Mouse (Mus musculus): ENCODE data around the gene Cdkn2d. TPM values are rescaled to one million over a fixed set of nuclear protein-coding genes. Genes with fewer than 3 reads are reported as not detected.

The Cdkn2d gene
- polyA plus RNA-seq, 2 experiments, result 74.4 to 116 TPM

- Histone ChIP-seq H3K9me3 (ENCODE audit: control insufficient read depth, low read length) (no peaks in the 10 kb centered on the region), H3K4me1 (replicated peaks; ENCODE audit: control insufficient read depth in 2 of 2, insufficient read depth in 2 of 2, low read length in 1 of 2) (peaks cover 12 to 18% of the 10 kb centered on the region in 2 experiments), H3K27me3 (ENCODE audit: control insufficient read depth, insufficient read depth, low read length) (no peaks in the 10 kb centered on the region), H3K27ac (no peak overlapping the region), H3K4me2 (ENCODE audit: low read depth) (no peak overlapping the region), H3K4me3 (ENCODE audit: insufficient read depth in 1 of 2, low read depth in 2 of 2, low read length in 2 of 2) (no peak overlapping the region), H3K9ac (replicated peaks) (no peak overlapping the region), H3K36me3 (replicated peaks; ENCODE audit: control insufficient read depth, insufficient read depth, low read depth) (peaks cover 81% of the 10 kb centered on the region)
- 85% methylated on average over 8 of the region's 8 CpGs for WGBS (ENCODE audit: insufficient replicate concordance)
- no peak for ATAC-seq (ENCODE audit: insufficient read depth)
- no peak for DNase-seq (ENCODE audit: low read depth in 3 of 3, low spot score in 3 of 3)
- TF ChIP-seq EP300 (IDR thresholded peaks at IDR 0.05; ENCODE audit: low read depth), result no peak
- TF ChIP-seq CTCF (IDR thresholded peaks at IDR 0.05; ENCODE audit: low read depth), result no peak
Observed at GRCm38 (mm10) chr9:21276307-21276706, 14.9 kb downstream of the Cdkn2d start.

GRCm38 (mm10) chr9:21275727-21276126 is 15.5 kb downstream of the Cdkn2d start:
- Histone ChIP-seq H3K4me1 (replicated peaks; ENCODE audit: control insufficient read depth in 2 of 2, insufficient read depth in 2 of 2, low read length in 1 of 2) (peaks cover 12 to 18% of the 10 kb centered on the region in 2 experiments), H3K27me3 (ENCODE audit: control insufficient read depth, insufficient read depth, low read length) (no peaks in the 10 kb centered on the region), H3K4me2 (ENCODE audit: low read depth) (no peak overlapping the region), H3K27ac (no peak overlapping the region; the same call in 1 of the 2 replicates), H3K9me3 (ENCODE audit: control insufficient read depth, low read length) (no peaks in the 10 kb centered on the region), H3K36me3 (replicated peaks; ENCODE audit: control insufficient read depth, insufficient read depth, low read depth) (peaks cover 81% of the 10 kb centered on the region), H3K9ac (replicated peaks) (no peak overlapping the region), H3K4me3 (ENCODE audit: insufficient read depth in 1 of 2, low read depth in 2 of 2, low read length in 2 of 2) (no peak overlapping the region)
- 89% methylated on average over 12 of the region's 12 CpGs for WGBS (ENCODE audit: insufficient replicate concordance)
- TF ChIP-seq EP300 (IDR thresholded peaks at IDR 0.05; ENCODE audit: low read depth), result no peak
- no peak for TF ChIP-seq CTCF (IDR thresholded peaks at IDR 0.05; ENCODE audit: low read depth)
- 0 out of 2 replicates have a peak, but pooled peaks have one; percentile 2 for ATAC-seq (ENCODE audit: insufficient read depth)
- no peak for DNase-seq (ENCODE audit: low read depth in 3 of 3, low spot score in 3 of 3)

- Histone ChIP-seq H3K4me2 (ENCODE audit: low read depth) (no peak overlapping the region), H3K36me3 (replicated peaks; ENCODE audit: control insufficient read depth, insufficient read depth, low read depth) (peaks cover 83% of the 10 kb centered on the region), H3K9ac (replicated peaks) (no peak overlapping the region; the same call in 1 of the 2 replicates), H3K4me3 (ENCODE audit: insufficient read depth in 1 of 2, low read depth in 2 of 2, low read length in 2 of 2) (no peak overlapping the region), H3K9me3 (ENCODE audit: control insufficient read depth, low read length) (no peaks in the 10 kb centered on the region), H3K4me1 (replicated peaks; ENCODE audit: control insufficient read depth in 2 of 2, insufficient read depth in 2 of 2, low read length in 1 of 2) (peaks cover 12 to 18% of the 10 kb centered on the region in 2 experiments), H3K27ac (peak overlapping the region; percentile 28), H3K27me3 (ENCODE audit: control insufficient read depth, insufficient read depth, low read length) (no peaks in the 10 kb centered on the region)
- peak; percentile 56 for ATAC-seq (ENCODE audit: insufficient read depth)
- WGBS (ENCODE audit: insufficient replicate concordance), result 70% methylated on average over 7 of the region's 7 CpGs
- TF ChIP-seq EP300 (IDR thresholded peaks at IDR 0.05; ENCODE audit: low read depth) (no peak), CTCF (IDR thresholded peaks at IDR 0.05; ENCODE audit: low read depth) (no peak)
- DNase-seq (ENCODE audit: low read depth in 3 of 3, low spot score in 3 of 3), result no peak
Observed at GRCm38 (mm10) chr9:21275013-21275710, 16.0 kb downstream of the Cdkn2d start.

- no peaks in the 10 kb centered on the region for H3K9me3 ChIP-seq (ENCODE audit: control insufficient read depth, low read length)
- H3K4me1 ChIP-seq (replicated peaks; ENCODE audit: control insufficient read depth in 2 of 2, insufficient read depth in 2 of 2, low read length in 1 of 2), result peaks cover 12 to 18% of the 10 kb centered on the region in 2 experiments
- WGBS (ENCODE audit: insufficient replicate concordance), result 75% methylated on average over 3 of the region's 3 CpGs
- TF ChIP-seq EP300 (IDR thresholded peaks at IDR 0.05; ENCODE audit: low read depth), result no peak
- TF ChIP-seq CTCF (IDR thresholded peaks at IDR 0.05; ENCODE audit: low read depth), result no peak
- H3K36me3 ChIP-seq (replicated peaks; ENCODE audit: control insufficient read depth, insufficient read depth, low read depth), result peaks cover 83% of the 10 kb centered on the region
- H3K4me2 ChIP-seq (ENCODE audit: low read depth), result no peak overlapping the region
- no peak overlapping the region for H3K4me3 ChIP-seq (ENCODE audit: insufficient read depth in 1 of 2, low read depth in 2 of 2, low read length in 2 of 2)
- DNase-seq (ENCODE audit: low read depth in 3 of 3, low spot score in 3 of 3), result no peak
- no peaks in the 10 kb centered on the region for H3K27me3 ChIP-seq (ENCODE audit: control insufficient read depth, insufficient read depth, low read length)
- H3K9ac ChIP-seq (replicated peaks), result no peak overlapping the region
- peak overlapping the region; percentile 39 for H3K27ac ChIP-seq
- ATAC-seq (ENCODE audit: insufficient read depth), result 0 out of 2 replicates have a peak, but pooled peaks have one; percentile 1
Observed at GRCm38 (mm10) chr9:21274336-21274735, 16.9 kb downstream of the Cdkn2d start.

GRCm38 (mm10) chr9:21273520-21274228 is 17.5 kb downstream of the Cdkn2d start:
- TF ChIP-seq CTCF (IDR thresholded peaks at IDR 0.05; ENCODE audit: low read depth) (no peak), EP300 (IDR thresholded peaks at IDR 0.05; ENCODE audit: low read depth) (no peak)
- H3K4me1 ChIP-seq (replicated peaks; ENCODE audit: control insufficient read depth in 2 of 2, insufficient read depth in 2 of 2, low read length in 1 of 2), result peaks cover 12 to 18% of the 10 kb centered on the region in 2 experiments
- no peaks in the 10 kb centered on the region for H3K27me3 ChIP-seq (ENCODE audit: control insufficient read depth, insufficient read depth, low read length)
- peaks cover 86% of the 10 kb centered on the region for H3K36me3 ChIP-seq (replicated peaks; ENCODE audit: control insufficient read depth, insufficient read depth, low read depth)
- H3K4me3 ChIP-seq (ENCODE audit: insufficient read depth in 1 of 2, low read depth in 2 of 2, low read length in 2 of 2), result no peak overlapping the region
- H3K9ac ChIP-seq (replicated peaks), result no peak overlapping the region
- ATAC-seq (ENCODE audit: insufficient read depth) (no peak), DNase-seq (ENCODE audit: low read depth in 3 of 3, low spot score in 3 of 3) (no peak)
- 80% methylated on average over 7 of the region's 7 CpGs for WGBS (ENCODE audit: insufficient replicate concordance)
- no peaks in the 10 kb centered on the region for H3K9me3 ChIP-seq (ENCODE audit: control insufficient read depth, low read length)
- no peak overlapping the region; the same call in 1 of the 2 replicates for H3K27ac ChIP-seq
- H3K4me2 ChIP-seq (ENCODE audit: low read depth), result no peak overlapping the region

Data from liver, embryonic 14.5 days (tissue).